Mouse (Mus musculus) layer of hippocampus, postnatal 10 days (tissue): ENCODE results near the gene Prkg2. TPM values are rescaled to one million over a fixed set of nuclear protein-coding genes. Genes with fewer than 3 reads are reported as not detected.

ENCODE experiments used
- DNase-seq, 2 experiments: peaks; one replicate each; pipeline ENCODE4 v3.0.0; 2021; ENCODE audit warnings: low spot score in 2 of 2
- total RNA-seq, 2 experiments: library from RNA; stranded (reverse); gene quantifications; 2 replicates each; pipeline ENCODE4 v1.2.3; 2021

Prkg2 gene
- total RNA-seq, 2 experiments from 2014 or later = 2.3 to 2.4 TPM

DNA sequence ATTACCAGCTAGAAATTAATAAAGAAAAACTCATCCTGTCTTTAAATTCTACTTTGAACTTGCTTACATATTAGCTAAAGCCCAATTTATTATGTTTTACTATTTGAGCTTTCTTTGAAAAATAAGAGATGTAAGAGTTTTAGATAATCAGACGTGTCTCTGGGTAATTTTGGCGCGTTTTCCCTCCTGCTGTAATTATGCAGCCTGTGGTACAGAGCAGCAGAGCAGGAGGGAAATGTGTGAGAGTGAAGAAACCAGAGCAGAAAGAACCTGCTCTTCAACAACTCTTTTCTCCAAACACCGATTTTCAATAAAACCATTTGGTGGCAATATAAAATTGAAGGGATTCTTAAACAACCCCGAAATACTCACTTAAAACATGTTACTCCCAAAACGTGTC is 58.8 kb downstream of the Prkg2 start:
- DNase-seq = no peak

DNA sequence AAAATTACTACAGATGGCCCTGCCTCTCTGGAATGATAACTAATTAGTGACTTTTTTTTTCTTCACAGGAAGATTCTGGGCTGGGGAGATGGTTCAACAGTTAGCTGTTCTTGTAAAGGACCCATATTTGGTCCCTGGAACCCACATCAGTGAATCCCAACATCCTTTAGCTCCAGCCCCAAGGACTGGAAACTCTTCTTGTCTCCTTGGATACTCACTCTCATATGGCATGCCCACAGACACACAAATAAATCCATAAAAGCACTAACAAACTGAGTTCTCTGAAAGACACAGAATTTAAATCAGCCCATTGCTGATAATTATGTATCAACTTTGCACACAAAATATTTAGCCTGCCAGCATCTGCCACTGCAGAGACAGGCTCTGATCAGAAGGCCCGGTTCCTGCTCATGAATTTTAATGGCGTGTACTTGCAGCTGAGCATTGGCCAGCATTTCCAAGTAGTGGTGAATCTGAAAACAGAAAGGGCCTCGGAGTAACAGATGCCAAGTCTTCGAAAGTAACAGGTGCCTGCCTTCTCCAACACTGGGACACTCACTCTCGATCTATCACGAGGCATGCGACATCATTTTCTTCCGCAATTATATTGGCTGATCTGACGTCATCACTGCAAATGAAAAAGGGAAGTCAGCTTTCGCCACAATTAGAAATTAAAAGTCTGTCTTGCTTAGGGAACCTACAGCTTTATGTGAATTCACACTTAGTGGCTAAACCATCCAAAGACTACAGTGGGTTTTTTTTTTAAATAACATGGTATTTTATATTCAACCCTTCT is 61.1 kb downstream of the Prkg2 start:
- DNase-seq = peak; percentile 42 to 51

DNA sequence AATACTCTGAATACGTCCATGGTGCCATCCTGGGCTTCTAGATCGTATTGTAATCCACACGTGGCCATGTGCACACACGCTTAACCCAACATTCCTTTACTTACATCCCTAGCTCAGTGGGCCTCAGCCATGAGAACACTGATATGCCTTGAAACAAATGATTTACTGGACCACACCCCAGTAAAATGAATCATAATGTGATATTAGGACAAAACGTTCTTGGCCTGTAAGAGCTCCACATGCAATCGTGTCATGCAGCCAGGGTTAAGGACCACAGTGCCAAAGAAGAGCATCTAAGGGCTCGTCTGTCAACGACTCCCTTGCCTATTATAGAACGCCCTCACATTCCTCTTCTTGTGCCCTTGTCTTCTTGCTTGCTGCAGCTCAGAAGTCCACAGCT is 70.5 kb downstream of the Prkg2 start:
- no peak for DNase-seq

DNA sequence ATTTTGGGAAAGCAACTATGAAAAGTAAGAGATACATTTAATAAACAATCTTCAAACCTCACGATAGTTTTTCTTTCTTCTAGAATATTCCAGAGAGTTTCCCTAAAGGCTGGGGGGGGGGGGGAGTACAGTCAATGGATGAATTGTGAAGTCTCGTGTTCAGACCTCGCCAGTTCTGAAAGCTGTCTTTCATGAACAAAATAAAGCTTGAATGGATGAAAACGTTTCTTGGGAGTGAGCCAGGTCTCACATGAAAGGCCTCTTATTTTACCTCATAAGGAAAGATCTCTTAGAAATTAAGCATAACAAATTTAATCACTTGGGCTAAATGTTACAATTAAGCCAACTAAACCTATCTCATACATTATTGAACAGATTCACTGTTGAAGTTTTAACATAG is 72.0 kb downstream of the Prkg2 start:
- no peak for DNase-seq

DNA sequence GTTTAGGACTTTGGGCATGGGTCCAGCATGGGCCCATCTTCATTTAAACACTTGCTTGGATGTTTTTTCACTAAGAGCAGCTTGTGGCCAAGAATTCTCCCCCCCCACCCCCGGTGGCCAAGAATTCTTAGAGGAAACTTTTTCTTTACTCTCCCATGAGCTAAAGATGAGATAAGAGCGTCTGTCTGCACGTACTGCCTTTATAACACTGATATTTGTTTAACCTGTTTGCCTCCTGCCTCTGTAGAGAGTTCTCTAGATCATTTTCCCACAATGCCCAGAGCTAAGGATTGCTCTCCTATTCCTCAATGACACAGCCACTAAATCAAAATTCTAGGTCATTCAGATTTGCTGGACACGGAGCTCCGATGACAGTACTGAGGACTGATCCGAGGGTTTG is 72.8 kb downstream of the Prkg2 start:
- no peak for DNase-seq

DNA sequence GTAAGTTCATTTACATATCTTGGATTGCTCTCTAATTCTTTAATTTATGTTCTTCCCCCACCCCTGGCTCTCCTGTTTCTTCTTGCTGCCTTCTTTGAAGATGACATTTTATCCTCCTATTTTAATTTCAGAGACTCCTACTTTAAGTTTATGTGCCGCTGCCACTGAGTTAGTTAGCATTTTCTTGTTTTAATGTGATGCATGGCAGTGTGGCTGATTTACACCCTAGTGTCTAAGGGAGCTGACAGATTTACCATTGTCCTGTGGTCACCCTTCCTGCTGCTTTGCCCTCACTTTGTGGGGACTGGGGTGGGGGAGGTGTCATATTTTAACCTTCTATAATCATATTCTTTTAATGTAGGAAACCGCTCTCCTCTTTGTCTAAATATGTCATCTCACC is 74.7 kb downstream of the Prkg2 start:
- DNase-seq = no peak

DNA sequence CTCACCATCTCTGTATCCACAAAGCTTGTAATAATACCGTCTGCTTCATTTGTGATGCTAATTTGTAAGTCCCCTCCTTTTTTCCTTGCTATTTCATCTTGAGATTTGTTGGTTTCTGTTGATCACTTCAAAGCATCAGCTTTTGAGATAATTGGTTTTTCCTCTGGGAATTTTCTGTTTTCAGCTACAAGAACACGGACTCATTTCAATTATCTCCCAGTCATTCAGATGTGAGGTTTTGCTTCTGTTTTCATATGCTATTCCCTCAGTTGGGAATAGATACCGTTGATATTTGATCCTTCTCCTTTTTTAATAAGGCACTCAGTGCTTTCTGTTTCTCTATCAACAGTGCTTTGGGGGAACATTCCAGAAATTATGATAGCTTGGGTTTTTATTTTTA is 81.6 kb downstream of the Prkg2 start:
- no peak for DNase-seq

DNA sequence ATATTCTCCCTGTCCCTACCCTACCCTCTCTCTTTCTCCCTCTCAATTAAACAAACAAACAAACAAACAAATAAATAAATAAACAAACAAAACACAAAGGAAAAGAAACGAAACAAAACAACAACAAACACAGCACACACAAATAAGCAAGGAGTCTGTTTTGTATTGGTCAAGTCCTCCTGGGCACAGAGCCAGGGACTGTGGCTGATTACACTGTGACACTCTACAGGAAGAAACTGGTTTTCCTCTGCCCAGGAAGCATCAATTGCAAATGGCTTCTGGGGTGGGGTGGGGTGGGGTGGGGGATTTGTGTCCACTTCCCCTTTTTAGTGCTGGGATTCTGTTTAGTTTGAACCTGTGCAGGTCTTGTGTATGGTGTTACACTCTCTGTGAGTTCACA is 83.8 kb downstream of the Prkg2 start:
- DNase-seq = no peak

DNA sequence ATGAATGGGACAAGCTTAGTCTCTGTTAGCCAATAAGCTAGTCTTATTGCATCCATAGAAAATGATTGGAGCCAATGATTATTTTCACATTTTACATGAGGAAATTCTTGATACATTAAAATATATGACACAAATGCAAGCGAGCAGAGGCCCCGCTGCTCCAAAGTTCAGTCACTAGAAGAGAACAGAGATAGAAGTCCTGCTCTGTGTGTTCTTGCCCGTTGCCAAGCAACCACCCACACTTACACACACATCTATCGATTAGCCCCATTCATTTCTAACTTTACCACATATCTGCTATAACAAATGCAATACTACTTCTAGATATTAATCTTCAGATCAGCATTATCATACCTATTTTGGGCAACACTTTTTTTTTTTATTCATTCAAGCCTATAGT is 85.6 kb downstream of the Prkg2 start:
- no peak for DNase-seq

DNA sequence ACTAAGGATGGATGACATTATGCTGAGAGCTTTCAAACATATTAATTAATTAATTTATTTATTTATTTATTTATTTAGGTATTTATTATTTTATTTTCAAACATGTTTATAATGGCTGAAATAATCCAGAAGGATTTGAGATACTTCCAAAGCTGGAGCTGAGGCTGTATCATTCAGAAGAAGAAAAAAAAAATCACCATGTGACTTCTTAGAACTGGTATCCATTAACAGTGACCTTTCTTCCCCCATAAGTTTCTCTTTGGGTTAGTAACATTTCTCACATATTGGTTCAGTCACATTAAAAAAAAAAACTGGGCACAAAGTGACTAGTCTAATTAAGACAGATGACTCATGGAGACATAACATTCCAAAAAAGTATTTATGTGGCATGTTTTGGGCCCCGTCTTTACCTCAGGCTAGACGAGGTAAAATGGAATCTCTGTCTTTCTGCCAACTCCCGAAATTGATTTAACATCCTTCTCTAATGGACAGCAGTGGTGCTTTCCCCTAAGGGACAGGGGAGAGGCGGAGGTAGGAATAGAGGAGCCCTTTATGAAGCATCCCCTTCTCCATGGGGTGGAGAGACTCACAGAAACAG is 86.6 kb downstream of the Prkg2 start:
- DNase-seq = no peak

DNA sequence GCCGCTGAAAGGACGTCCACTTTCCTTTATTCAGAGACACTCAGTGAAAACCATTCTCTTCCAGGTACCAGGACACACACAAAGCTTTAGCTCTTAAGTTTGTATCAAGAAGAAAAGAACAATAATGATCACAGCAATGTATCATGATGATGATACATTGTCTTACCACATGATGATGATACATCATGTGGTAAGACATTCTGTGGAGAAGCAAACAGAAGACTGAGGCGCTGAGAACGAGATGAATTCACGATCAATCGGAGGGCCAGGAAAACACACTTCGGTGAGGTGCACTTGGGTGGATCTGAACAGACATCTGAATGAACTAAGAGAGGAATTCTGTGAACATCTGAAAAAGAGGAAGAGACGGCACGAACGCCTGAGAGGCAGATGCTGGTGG is 87.4 kb downstream of the Prkg2 start:
- no peak for DNase-seq

DNA sequence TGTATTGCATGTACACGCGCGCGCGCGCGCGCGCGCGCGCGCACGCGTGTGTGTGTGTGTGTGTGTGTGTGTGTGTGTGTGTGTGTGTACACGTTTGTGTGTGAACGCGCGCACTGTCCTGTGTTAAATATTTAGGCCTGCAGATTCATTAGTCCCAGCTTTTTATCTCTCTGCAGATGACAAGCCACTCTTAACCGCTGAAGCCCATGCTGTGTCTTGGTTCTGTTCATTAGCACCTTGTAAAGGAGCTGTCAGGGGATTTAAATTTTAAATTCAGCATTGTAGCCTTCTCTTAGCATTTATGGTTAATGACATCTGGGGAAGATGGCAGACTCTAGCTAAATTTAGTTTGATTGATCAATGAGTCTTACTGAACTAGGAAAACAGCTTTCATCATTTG is 90.5 kb downstream of the Prkg2 start:
- no peak for DNase-seq

DNA sequence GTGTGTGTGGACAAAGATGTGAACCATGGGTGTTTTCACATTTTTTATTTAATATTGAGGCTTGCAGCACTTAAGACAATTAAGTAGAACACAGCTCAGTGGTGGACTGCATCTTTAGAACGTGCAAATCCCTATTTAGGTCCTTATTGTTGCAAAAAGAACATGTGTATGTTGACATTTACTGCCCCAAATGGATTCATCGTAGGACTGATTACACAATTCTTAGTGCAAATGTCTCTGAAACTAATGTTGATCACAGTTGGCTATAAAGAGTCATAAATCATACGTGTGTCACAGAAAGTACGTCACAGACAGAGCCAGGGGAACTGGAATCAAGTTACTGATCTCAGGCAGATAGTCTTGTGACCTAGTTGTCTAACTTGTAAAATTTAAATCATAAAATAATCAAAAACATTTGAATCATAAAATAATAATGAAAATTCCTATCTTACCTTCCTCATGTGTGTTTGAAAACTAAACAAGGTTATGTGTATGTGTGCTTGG is 91.0 kb downstream of the Prkg2 start:
- no peak for DNase-seq

DNA sequence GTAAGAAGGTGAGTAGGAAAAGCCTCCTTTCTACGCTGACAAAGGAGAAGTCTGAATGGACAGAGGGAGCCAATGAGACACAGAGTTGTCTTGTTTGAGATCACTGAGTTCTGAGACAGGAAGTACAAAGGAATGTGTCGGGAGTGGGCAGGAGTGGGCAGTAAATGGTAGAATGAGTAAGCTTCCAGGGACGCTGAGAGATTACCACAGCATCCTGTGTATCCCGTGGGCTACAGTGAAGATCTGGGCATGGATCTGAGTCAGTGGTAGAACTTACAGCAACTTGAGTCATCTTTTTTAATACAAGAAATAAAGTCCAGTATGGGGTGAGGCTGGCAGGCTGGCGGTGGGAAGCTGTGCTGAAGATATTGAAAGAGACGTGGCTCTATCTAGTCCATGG is 93.4 kb downstream of the Prkg2 start:
- no peak for DNase-seq

DNA sequence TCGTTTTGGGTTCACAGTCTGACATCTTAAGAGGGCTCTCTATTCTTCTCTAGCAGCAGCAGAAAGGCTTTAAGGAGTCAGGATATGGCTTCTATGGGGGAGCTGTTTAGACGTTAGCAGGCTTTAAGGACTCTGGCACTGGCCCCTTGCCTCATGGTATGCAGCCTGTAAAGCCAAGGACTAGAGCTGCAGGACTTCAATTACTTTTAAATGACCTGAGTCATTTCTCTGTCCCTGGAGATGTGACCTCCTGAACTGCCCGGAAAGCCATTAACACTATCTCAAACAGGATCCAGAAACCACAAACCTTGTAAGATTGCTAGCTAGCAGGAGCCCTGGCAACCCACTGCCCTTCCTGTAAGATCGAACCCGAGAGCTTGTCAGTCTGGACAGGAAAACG is 96.4 kb downstream of the Prkg2 start:
- no peak for DNase-seq

DNA sequence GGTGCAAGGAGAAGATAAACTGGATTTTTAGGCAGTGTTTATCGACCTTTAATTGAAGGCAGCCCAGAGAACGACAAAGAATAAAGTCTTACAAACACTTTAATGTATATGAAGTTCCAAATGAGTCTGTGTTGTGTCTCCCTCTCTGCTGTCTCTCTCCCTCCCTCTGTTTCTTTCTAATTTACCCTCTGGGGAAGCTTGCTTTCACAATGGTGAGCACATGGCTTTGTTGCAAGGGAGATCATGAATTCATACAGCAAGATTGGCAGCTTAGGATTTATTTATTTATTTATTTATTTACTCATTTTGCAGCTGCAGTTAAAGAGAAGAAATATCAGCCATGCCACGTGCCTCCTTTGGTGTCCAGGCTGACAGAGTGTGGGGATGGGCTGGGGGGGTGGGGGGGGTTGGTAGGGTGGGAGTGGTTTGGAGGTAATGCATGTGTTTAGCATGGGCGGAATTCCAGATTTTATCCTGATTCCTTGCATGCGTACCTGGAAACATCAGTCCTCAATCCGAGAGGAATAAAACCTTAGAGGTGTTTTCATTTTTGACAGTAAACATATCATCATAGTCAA is 97.4 kb downstream of the Prkg2 start:
- no peak for DNase-seq

DNA sequence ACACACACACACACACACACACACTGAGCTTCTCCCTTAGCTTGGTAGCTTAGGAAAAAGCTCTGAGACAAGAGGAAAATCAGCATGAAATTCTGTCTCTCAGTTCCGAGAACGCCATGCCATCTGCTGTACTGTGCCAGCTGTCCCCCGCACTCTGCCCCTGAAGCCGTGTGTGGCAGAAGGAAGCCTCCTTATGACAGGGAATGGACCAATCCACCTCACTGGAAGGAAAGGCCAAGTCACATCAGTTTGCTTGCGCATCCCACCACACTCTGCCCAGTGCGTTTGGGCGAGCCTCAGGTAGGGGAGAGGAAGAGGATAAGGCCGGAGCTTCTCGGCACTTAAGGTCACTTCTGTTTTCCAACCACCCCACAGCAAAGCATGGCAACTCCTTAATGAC is 98.0 kb downstream of the Prkg2 start:
- no peak for DNase-seq

DNA sequence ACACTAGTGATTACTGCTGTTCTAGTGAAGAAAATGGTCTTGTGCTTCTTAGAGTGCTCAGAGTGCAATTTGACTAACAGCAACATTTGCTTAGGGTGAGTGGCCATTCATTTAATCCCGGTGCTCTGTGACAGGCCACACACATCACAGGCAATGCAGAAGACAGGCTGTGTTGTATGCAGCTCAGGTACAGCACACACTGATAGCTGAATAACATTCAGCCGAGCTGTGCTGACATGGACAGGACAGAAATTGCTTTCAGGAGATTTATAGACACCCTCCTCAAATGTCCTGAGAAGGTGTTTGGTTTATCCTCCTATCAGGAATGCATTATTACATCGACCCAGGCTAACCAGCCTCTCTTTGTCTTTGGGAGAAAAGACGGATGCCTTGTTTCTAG is 99.3 kb downstream of the Prkg2 start:
- DNase-seq = no peak

DNA sequence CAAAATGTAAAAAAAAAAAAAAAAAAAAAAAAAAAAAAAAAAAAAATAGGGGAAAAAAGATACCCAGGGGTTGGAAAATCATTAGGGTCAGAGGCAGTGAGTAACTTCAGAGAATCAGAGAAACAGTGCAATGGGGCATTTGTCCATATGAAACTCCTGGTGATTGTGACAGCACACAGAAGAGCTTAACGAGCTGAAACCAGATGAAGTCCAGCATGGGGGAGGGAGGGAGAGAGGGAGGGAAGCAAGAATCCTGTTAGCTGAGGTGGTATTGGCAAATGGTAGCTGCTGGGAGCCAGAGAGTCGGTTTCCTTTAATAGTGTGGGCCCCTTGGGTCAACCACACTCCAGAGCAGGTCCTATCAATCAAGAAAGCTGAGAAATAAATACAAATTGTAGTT is 100.5 kb downstream of the Prkg2 start:
- DNase-seq = no peak

DNA sequence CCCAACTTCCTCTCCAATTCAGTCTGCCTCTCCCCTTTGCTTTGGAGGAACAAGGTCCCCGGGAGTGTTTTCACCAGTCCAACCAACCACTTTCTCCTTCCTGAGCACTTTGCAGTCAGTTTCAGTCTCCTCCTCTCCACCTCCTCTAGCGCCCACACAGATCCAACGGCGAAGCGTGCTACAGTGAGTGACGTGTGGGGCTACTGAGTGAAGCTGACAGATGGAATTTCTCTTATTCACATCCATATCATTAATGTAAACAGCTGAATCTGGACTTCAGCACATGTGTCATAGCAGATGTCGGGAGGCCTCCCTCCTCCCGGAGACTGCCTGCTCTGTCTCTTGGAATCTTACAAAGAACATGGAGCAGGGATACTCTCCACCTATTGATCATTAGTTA is 101.2 kb downstream of the Prkg2 start:
- DNase-seq = no peak

DNA sequence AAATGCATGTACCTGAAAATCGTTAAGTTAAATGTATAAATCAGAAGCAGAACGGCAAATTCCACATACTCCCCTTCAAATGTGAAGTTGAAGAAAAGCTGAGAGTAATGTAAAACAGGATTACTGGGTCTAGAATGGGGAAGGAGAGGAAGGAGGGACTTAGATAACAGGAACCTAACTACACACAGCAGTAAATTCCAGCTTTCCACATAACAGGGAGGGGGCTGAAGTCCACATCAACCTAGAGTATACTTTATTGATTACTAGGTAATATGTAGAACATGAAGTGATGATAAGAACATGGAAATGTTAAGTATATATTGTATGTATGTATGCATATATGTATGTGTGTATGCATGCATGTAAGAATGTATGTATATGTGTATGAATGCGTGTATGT is 114.2 kb downstream of the Prkg2 start:
- no peak for DNase-seq

DNA sequence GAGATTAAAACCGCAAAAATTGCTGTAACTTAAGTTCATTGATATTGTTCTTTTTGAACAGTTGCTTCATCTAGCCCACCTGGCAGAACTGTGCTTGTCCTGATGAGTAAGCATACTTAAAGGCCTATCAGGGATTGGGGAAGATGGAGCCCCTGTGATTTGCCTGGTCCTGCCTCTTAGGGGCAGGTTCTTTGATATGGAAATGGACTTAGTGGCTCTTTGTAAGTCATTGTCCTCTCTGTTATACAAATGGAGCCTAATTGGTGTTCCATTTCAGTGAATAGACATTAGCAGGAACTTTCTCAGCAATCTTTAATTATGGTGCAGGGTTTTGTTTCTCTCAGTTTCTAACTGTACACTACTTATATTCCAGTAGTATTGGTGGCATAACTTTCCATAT is 115.5 kb downstream of the Prkg2 start:
- no peak for DNase-seq

DNA sequence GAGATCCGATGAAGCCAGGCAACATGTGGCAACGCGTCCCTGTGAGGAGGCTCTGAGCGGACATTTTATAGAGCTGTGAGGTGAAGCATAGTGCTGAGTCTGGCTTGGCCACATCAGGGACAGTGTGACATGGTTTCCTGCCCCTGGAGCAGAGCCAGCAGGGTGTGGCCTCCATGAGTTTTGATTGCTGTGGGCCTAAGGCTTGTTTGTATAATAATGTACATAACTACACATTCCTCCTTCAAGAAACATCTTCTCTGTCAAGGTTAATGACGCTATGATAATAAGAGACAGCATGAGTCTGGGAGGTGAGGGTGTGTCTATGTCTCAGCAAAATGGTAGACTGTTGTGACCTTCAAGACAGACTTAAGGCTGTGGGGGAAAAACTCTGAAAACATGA is 118.4 kb downstream of the Prkg2 start:
- DNase-seq = no peak
